Mouse (Mus musculus) embryonic fibroblast, embryonic 13.5 days (primary cell): ENCODE results near the gene Hspa12a.

ENCODE experiments used
- CTCF ChIP-seq: IDR thresholded peaks from 2 replicates; pipeline ENCODE4 v1.5.1; 2011; ENCODE audit warnings: mild to moderate bottlenecking, control low read depth, low read length, moderate library complexity, borderline replicate concordance; ENCODE audit not compliant: insufficient read depth
- POLR2A ChIP-seq: IDR thresholded peaks from 2 replicates; pipeline ENCODE4 v1.6.1; 2011; ENCODE audit warnings: low read depth, mild to moderate bottlenecking, control low read depth, low read length, moderate library complexity

- TF ChIP-seq CTCF: no peak
- TF ChIP-seq POLR2A: no peak
These were observed 30.2 kb downstream of the Hspa12a start for GRCm38 (mm10) chr19:58913301-58913700.
